Mouse (Mus musculus): ENCODE measurements at regions not wholly inside any gene's neighbourhood (a gene's known extent, or its start where the extent isn't known, plus 50 kb on each side); places are given as distances from the start of the nearest gene placed in this dataset.
A peak's percentile ranks its signal among the peaks of the same experiment; 100 is the strongest.
"Not testable (repeated sequence)": the region's sequence is repeated elsewhere in the genome, so short reads cannot be mapped to it uniquely, and the experiment has no call there.

GRCm38 (mm10) chrX:166809165-166809564, 223.6 kb upstream of the Egfl6 start:
- peak; percentile 20 to 68 for DNase-seq (ENCODE audit: extremely low spot score in 1 of 2, low spot score in 1 of 2)

- DNase-seq (ENCODE audit: extremely low spot score in 1 of 2, low spot score in 1 of 2) = peak in 1 of 2 experiments; percentile 24
Measured at GRCm38 (mm10) chrX:166808207-166808606, 222.7 kb upstream of the Egfl6 start.

GRCm38 (mm10) chrX:166805957-166806356, 220.4 kb upstream of the Egfl6 start:
- no peak for DNase-seq (ENCODE audit: extremely low spot score in 1 of 2, low spot score in 1 of 2)

- DNase-seq (ENCODE audit: extremely low spot score in 1 of 2, low spot score in 1 of 2) = no peak
Measured at GRCm38 (mm10) chrX:166805480-166805879, 220.0 kb upstream of the Egfl6 start.

- no peak for DNase-seq (ENCODE audit: extremely low spot score in 1 of 2, low spot score in 1 of 2)
Measured at GRCm38 (mm10) chrX:166803246-166803645, 217.7 kb upstream of the Egfl6 start.

GRCm38 (mm10) chrX:166801017-166801416, 215.5 kb upstream of the Egfl6 start:
- no peak for DNase-seq (ENCODE audit: extremely low spot score in 1 of 2, low spot score in 1 of 2)

GRCm38 (mm10) chrX:166795651-166796050, 210.1 kb upstream of the Egfl6 start:
- DNase-seq (ENCODE audit: extremely low spot score in 1 of 2, low spot score in 1 of 2) = peak in 1 of 2 experiments; percentile 30

GRCm38 (mm10) chrX:166789031-166789430, 203.5 kb upstream of the Egfl6 start:
- peak; percentile 5 to 19 for DNase-seq (ENCODE audit: extremely low spot score in 1 of 2, low spot score in 1 of 2)

GRCm38 (mm10) chrX:166787137-166787536, 201.6 kb upstream of the Egfl6 start:
- DNase-seq (ENCODE audit: extremely low spot score in 1 of 2, low spot score in 1 of 2) = not testable (repeated sequence)

GRCm38 (mm10) chrX:166785615-166786014, 200.1 kb upstream of the Egfl6 start:
- DNase-seq (ENCODE audit: extremely low spot score in 1 of 2, low spot score in 1 of 2) = no peak

GRCm38 (mm10) chrX:166783377-166783776, 197.9 kb upstream of the Egfl6 start:
- DNase-seq (ENCODE audit: extremely low spot score in 1 of 2, low spot score in 1 of 2) = no peak

GRCm38 (mm10) chrX:166779334-166780092, 194.0 kb upstream of the Egfl6 start:
- DNase-seq (ENCODE audit: extremely low spot score in 1 of 2, low spot score in 1 of 2) = no peak

GRCm38 (mm10) chrX:166773408-166773854, 187.9 kb upstream of the Egfl6 start:
- no peak for DNase-seq (ENCODE audit: extremely low spot score in 1 of 2, low spot score in 1 of 2)

- no peak for DNase-seq (ENCODE audit: extremely low spot score in 1 of 2, low spot score in 1 of 2)
Measured at GRCm38 (mm10) chrX:166766991-166767390, 181.5 kb upstream of the Egfl6 start.

GRCm38 (mm10) chrX:166765647-166766046, 180.1 kb upstream of the Egfl6 start:
- DNase-seq (ENCODE audit: extremely low spot score in 1 of 2, low spot score in 1 of 2) = no peak

- no peak for DNase-seq (ENCODE audit: extremely low spot score in 1 of 2, low spot score in 1 of 2)
Measured at GRCm38 (mm10) chrX:166762098-166762497, 176.6 kb upstream of the Egfl6 start.

- no peak for DNase-seq (ENCODE audit: extremely low spot score in 1 of 2, low spot score in 1 of 2)
Measured at GRCm38 (mm10) chrX:166757152-166757551, 171.6 kb upstream of the Egfl6 start.

GRCm38 (mm10) chrX:166754967-166755654, 169.6 kb upstream of the Egfl6 start:
- no peak for DNase-seq (ENCODE audit: extremely low spot score in 1 of 2, low spot score in 1 of 2)

- DNase-seq (ENCODE audit: extremely low spot score in 1 of 2, low spot score in 1 of 2) = no peak
Measured at GRCm38 (mm10) chrX:166749055-166749679, 163.6 kb upstream of the Egfl6 start.

- peak; percentile 11 to 23 for DNase-seq (ENCODE audit: extremely low spot score in 1 of 2, low spot score in 1 of 2)
Measured at GRCm38 (mm10) chrX:166731354-166731753, 145.8 kb upstream of the Egfl6 start.

- DNase-seq (ENCODE audit: extremely low spot score in 1 of 2, low spot score in 1 of 2) = no peak
Measured at GRCm38 (mm10) chrX:166728622-166728928, 143.1 kb upstream of the Egfl6 start.

Data from frontal cortex, adult 2 months (tissue).